Mouse (Mus musculus): Measurements from ENCODE around the gene Rtn4rl1.

- TF ChIP-seq CTCF (IDR thresholded peaks at IDR 0.05; ENCODE audit: low read depth): no peak
- TF ChIP-seq EP300 (IDR thresholded peaks at IDR 0.05; ENCODE audit: low read depth): no peak
Measured at GRCm38 (mm10) chr11:75194121-75194849, 702 bp downstream of the Rtn4rl1 start.

Measured in liver, postnatal 0 days (tissue).